Comparison of ENCODE assay signal across 11 mouse cellular contexts in genomic region chr13:15602677-15603221, GRCm38 (mm10).
DNase-seq lines count a peak whose midpoint lies in the region; ATAC-seq lines count a peak whose summit lies in the region.
"Had no signal": no experiment of that assay in that cellular context is flagged by ENCODE, and none has a peak within 500 bp of the region (broad histone marks: within the 10 kb centered on the region; RNA-seq: fewer than 3 reads in every experiment).

No protein-coding gene starts in this region.

- H3K27me3 ChIP-seq in limb, embryonic 12.5 days, result no peaks in the 10 kb centered on the region
- H3K27me3 ChIP-seq in limb, embryonic 10.5 days (ENCODE audit: low read depth, poor library complexity, severe bottlenecking), result no peaks in the 10 kb centered on the region
- no peaks in the 10 kb centered on the region for H3K27me3 ChIP-seq in forebrain, embryonic 15.5 days
- H3K27me3 ChIP-seq in lung, embryonic 15.5 days, result no peaks in the 10 kb centered on the region
- no peaks in the 10 kb centered on the region for H3K27me3 ChIP-seq in stomach, embryonic 15.5 days (replicated peaks)

- no peak overlapping the region for H3K4me3 ChIP-seq in limb, embryonic 12.5 days (replicated peaks)
- no peak overlapping the region for H3K4me3 ChIP-seq in limb, embryonic 10.5 days
- no peak overlapping the region for H3K4me3 ChIP-seq in forebrain, embryonic 15.5 days
- H3K4me3 ChIP-seq in lung, embryonic 15.5 days, result no peak overlapping the region
- no peak overlapping the region for H3K4me3 ChIP-seq in stomach, embryonic 15.5 days (replicated peaks)
- H3K4me3 ChIP-seq: gastrocnemius, adult 2 months had no signal

- no peak for DNase-seq in limb, embryonic 10.5 days (ENCODE audit: low spot score)
- DNase-seq in adipocyte (ENCODE audit: low spot score), result no peak
- DNase-seq in cerebellum, postnatal 25 days, result no peak
- no peak for DNase-seq in frontal cortex, postnatal 14 days (ENCODE audit: low spot score in 2 of 2)
- DNase-seq: cerebellum, postnatal 10 days; gastrocnemius, adult 2 months had no signal

- H3K9ac ChIP-seq in limb, embryonic 12.5 days (replicated peaks), result no peak overlapping the region
- H3K9ac ChIP-seq in forebrain, embryonic 15.5 days (replicated peaks), result no peak overlapping the region
- H3K9ac ChIP-seq in lung, embryonic 15.5 days, result no peak overlapping the region
- H3K9ac ChIP-seq in stomach, embryonic 15.5 days, result no peak overlapping the region

- H3K4me2 ChIP-seq in limb, embryonic 12.5 days, result no peak overlapping the region
- no peak overlapping the region for H3K4me2 ChIP-seq in forebrain, embryonic 15.5 days (replicated peaks)
- H3K4me2 ChIP-seq in lung, embryonic 15.5 days, result no peak overlapping the region
- H3K4me2 ChIP-seq in stomach, embryonic 15.5 days, result no peak overlapping the region

- 5% methylated on average over 4 of the region's 4 CpGs for WGBS in limb, embryonic 12.5 days
- 7% methylated on average over 4 of the region's 4 CpGs for WGBS in limb, embryonic 10.5 days
- WGBS in forebrain, embryonic 15.5 days, result 0% methylated on average over 4 of the region's 4 CpGs
- 11% methylated on average over 4 of the region's 4 CpGs for WGBS in lung, embryonic 15.5 days
- 11% methylated on average over 4 of the region's 4 CpGs for WGBS in stomach, embryonic 15.5 days

- H3K9me3 ChIP-seq in limb, embryonic 12.5 days, result no peaks in the 10 kb centered on the region
- no peaks in the 10 kb centered on the region for H3K9me3 ChIP-seq in limb, embryonic 10.5 days (replicated peaks)
- no peaks in the 10 kb centered on the region for H3K9me3 ChIP-seq in forebrain, embryonic 15.5 days
- no peaks in the 10 kb centered on the region for H3K9me3 ChIP-seq in lung, embryonic 15.5 days
- H3K9me3 ChIP-seq in stomach, embryonic 15.5 days, result no peaks in the 10 kb centered on the region

- peaks cover 19% of the 10 kb centered on the region for H3K4me1 ChIP-seq in limb, embryonic 12.5 days (replicated peaks)
- H3K4me1 ChIP-seq in limb, embryonic 10.5 days, result 0 out of 2 replicates have a peak, but pooled peaks cover 6% of the 10 kb centered on the region
- H3K4me1 ChIP-seq in forebrain, embryonic 15.5 days, result peaks cover 19% of the 10 kb centered on the region
- H3K4me1 ChIP-seq in lung, embryonic 15.5 days, result peaks cover 44% of the 10 kb centered on the region
- peaks cover 8% of the 10 kb centered on the region for H3K4me1 ChIP-seq in stomach, embryonic 15.5 days

- H3K27ac ChIP-seq in limb, embryonic 12.5 days, result 0 out of 2 replicates have a peak overlapping the region, but pooled peaks have one; percentile 53
- no peak overlapping the region for H3K27ac ChIP-seq in limb, embryonic 10.5 days
- no peak overlapping the region for H3K27ac ChIP-seq in forebrain, embryonic 15.5 days (replicated peaks)
- peak overlapping the region; percentile 40 for H3K27ac ChIP-seq in lung, embryonic 15.5 days
- H3K27ac ChIP-seq in stomach, embryonic 15.5 days, result no peak overlapping the region
- H3K27ac ChIP-seq: gastrocnemius, adult 2 months had no signal

- no peak; the same call in 1 of the 2 replicates for ATAC-seq in limb, embryonic 12.5 days (ENCODE audit: insufficient number of reproducible peaks, insufficient read depth, low FRiP score, low TSS enrichment, low read depth)
- ATAC-seq in forebrain, embryonic 15.5 days (replicated peaks), result peak; percentile 27; the same call in 1 of the 2 replicates
- peak; percentile 79; the same call in 1 of the 2 replicates for ATAC-seq in lung, embryonic 15.5 days (ENCODE audit: borderline replicate concordance, extremely low read depth, low FRiP score, low TSS enrichment)
- peak; percentile 91 for ATAC-seq in stomach, embryonic 15.5 days (ENCODE audit: insufficient read depth, low FRiP score, low read depth)
- ATAC-seq: CD4-positive, CD25-positive, alpha-beta regulatory T cell, adult 4 months had no signal

- H3K36me3 ChIP-seq in limb, embryonic 12.5 days, result peaks cover 12% of the 10 kb centered on the region; the same call in 1 of the 2 replicates
- H3K36me3 ChIP-seq in limb, embryonic 10.5 days, result peaks cover 37% of the 10 kb centered on the region
- no peaks in the 10 kb centered on the region for H3K36me3 ChIP-seq in forebrain, embryonic 15.5 days
- H3K36me3 ChIP-seq in lung, embryonic 15.5 days, result no peaks in the 10 kb centered on the region
- no peaks in the 10 kb centered on the region for H3K36me3 ChIP-seq in stomach, embryonic 15.5 days

Comparison
In these comparisons a context has a peak if more than half of its experiments do, and no peak if none do; other contexts are left out.
1. H3K27ac ChIP-seq: peak in limb, embryonic 12.5 days (single experiment) and lung, embryonic 15.5 days (single experiment); none in limb, embryonic 10.5 days (single experiment), forebrain, embryonic 15.5 days (single experiment) and stomach, embryonic 15.5 days (single experiment).